Mouse (Mus musculus) lung, adult 2 months (tissue): Measurements from ENCODE around the gene Atp1b1.

Experiments
- CTCF ChIP-seq: fragments of 200-500 bp; IDR thresholded peaks from 2 replicates; pipeline ENCODE4 v1.5.1; 2011; ENCODE audit warnings: mild to moderate bottlenecking, low read length, control low read depth; ENCODE audit not compliant: insufficient read depth
- POLR2A ChIP-seq: fragments of 200-500 bp; IDR thresholded peaks from 2 replicates; pipeline ENCODE4 v1.6.1; 2011; ENCODE audit warnings: low read depth, mild to moderate bottlenecking, control low read depth, low read length, borderline replicate concordance; ENCODE audit errors: extremely low read depth

- TF ChIP-seq CTCF = no peak
- no peak for TF ChIP-seq POLR2A
These were observed 4.4 kb downstream of the Atp1b1 start for GRCm38 (mm10) chr1:164453739-164454138.
